Mouse (Mus musculus): Measurements from ENCODE around the gene Myh7b.
"Not testable (repeated sequence)": the region's sequence is repeated elsewhere in the genome, so short reads cannot be mapped to it uniquely, and the experiment has no call there.

The Myh7b gene

DNA sequence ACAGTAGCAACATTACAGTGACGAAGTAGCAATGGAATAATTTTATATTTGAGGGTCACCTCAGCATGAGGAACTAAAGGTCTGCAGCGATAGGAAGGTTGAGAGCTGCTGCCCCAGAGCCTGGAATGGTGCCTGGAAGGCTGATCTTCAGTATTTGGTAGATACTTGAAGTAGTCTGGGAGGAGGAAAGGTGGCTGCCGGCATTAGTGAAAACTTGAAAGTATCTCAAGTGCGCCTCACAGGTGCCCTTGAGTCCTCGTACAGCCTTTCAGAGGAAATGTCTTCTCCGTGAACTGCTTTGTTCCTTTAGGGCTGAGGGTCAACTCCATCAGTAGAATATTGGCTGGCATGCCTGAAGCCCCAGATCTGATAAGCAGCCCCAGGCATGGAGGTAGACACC lies 15.5 kb upstream of the Myh7b start:
- in situ Hi-C loops (cut with MboI, MseI): no loop called here

DNA sequence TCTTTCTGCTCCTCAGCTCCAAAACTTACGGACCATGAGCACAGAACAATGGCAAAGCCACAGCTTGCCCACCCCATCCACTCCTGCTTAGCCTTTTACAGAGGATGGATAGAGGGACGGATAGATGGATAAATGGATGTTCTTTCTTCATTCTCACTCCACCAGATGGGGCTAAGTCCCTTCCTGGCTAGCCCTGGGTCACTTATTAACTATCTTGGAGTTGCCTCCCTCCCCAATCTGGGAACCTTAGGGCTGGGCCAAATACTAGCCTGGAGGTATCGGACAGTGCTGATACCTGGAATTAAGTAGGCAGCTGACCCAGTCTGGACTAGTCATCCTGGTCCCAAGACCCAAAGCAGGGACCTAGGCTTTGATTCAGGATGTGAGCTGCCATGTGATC lies 7.3 kb upstream of the Myh7b start:
- in situ Hi-C loops (cut with MboI, MseI): no loop called here

DNA sequence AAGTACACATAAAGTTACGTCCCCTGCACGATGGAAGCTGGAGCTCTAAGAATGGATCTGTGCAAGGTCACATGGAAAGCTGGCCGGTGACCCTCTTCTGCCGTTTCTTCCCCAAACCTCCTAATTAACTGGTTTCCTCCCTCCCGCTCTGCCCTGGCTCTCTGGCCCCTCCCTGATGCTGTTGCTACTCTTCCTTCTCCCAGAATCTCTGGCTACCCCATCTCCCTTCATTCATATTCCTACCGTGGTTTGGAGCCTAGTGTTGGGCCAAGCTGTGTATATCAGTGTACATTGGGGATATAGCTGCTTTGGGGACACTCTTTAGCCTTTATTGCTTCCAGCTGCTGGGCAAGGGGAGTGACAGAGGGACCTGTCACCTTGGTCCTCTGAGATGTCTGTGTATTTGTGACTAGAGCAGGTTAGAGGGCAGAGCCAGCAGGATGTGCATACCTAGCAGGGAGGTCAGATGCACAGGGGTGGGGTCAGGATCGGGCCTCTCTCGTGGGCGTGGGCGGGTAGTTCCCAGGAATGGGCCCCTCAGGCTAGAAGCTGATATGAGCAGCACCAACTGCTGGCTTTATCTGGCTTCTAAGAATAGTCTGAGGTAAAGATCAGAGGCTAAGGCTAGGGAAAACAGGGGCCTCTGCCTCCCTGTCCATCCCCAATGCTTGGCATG lies 6.3 kb upstream of the Myh7b start:
- in situ Hi-C loops (cut with MboI, MseI): no loop called here

DNA sequence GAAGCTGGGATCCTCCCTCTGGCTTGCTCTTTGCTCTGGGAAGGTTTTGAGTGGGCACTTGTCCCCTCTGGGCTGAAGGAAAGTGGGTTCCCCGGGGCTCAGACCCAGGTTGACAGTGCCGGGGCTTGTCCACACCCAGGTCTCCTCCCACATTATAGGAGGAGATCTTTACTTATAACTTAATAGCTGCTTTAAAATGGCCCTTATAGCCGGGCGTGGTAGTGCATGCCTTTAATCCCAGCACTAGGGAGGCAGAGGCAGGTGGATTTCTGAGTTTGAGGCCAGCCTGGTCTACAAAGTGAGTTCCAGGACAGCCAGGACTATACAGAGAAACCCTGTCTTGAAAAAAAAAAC lies 5.8 kb upstream of the Myh7b start:
- in situ Hi-C loops (cut with MboI, MseI): not testable (repeated sequence)

DNA sequence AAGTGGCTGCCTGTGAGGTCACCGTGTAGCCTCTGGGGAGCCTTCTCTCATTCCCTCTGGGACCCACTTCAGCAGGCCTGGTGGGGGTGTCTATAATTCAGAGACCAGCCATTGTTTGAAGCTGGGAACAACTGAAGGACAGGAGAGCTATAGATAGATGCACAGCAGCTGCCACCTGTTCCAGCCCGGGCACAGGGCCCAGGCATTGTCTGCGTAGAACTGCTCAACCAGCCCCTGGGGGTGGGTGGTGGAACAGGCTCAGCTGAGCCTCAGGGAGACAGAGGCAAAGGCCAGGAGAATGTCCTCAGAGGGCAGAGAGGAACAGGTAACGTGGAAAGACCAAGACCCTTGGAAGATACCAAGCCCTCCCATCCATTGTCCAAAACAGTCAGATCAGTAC lies 4.7 kb upstream of the Myh7b start:
- in situ Hi-C loops (cut with MboI, MseI): no loop called here

DNA sequence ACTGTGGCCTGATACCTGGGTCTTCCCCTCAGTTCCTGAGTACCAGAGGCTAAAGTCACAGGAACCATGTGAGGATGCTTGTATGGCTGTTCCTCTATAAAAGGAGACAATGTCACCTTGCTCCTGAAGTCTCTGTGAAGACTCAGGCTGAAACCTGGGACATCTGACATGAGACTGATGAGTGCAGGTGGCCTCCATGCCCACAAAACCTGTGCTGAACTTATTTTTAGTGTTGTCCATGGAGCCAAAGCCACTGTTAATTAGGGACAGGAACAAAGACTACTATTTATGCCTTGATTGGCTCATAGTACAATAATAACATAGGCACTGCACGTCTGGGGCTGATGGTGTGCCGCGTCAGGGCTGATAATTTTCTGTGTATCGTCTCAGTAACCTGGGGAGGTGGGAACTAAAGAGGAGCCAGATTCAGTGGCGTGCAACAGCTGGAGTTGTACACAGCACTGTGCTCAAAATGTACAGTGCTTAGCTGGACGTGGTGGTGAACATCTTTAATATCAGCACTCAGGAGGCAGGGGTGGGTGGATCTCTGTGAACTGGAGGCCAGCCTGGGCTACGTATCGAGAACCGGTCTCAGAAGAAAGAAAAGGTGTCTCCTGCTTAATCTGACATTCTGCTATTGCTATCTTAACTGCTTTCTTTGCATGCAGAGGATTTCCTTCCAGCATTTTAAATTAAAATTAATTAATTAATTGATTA lies 980 bp downstream of the Myh7b start:
- in situ Hi-C loops (cut with MboI, MseI): no loop called here

DNA sequence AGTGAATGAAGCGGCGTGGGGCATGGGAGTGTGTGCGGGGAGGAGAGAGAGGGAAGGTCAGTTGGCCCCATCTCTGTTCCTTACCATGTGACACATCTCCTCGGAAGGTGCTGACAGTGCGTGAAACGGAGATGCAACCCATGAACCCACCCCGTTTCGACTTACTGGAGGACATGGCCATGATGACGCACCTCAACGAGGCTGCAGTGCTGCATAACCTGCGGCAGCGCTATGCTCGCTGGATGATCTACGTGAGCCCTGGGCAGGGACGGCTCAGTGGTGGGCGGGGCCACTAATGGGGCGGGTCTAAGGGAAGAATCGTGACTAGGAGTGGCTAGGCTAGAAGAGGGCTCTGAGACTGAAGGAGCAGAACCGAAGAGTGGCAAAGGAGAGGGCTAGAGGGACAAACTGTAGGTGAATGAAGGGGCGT lies 2.3 kb downstream of the Myh7b start:
- in situ Hi-C loops (cut with MboI, MseI): no loop called here

DNA sequence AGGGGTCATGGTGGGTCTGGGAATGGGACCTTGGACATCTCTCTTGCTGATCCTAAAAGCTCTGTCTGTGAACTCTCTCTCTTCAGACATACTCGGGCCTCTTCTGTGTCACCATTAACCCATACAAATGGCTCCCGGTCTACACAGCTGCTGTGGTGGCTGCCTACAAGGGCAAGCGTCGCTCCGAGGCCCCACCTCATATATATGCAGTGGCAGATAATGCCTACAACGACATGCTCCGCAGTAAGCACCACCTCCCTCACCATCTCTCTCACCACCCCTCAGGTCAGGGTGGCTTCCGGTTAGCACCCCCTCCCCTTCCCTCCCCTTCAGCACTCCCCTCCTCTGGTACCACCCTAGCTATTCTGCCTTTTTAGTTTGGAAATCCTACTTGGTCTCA lies 2.9 kb downstream of the Myh7b start:
- in situ Hi-C loops (cut with MboI, MseI): no loop called here

DNA sequence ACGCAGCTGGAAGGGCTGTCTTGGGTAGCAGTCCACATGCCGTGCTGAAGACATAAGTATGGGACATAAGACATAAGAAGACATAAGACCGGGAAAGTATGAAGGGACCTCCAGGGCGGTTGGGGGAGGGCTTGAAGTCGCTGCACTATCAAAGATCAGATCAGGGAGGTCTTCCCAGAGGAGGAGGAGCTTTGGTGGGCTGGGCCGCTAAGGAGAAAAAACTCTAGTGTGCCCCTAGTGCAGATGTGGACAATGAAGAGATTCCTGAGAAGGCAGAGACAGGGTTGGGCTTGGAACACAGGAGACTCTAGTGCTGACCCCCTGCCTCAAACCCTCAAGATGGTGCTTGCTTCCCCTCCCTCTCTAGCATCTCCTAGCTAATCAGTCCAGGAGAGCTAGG lies 6.0 kb downstream of the Myh7b start:
- in situ Hi-C loops (cut with MboI, MseI): loop anchor here in 1 of 2 experiments (5.0 kb wide), 1 partner anchor 105 kb away; no protein-coding TSS in a partner anchor

DNA sequence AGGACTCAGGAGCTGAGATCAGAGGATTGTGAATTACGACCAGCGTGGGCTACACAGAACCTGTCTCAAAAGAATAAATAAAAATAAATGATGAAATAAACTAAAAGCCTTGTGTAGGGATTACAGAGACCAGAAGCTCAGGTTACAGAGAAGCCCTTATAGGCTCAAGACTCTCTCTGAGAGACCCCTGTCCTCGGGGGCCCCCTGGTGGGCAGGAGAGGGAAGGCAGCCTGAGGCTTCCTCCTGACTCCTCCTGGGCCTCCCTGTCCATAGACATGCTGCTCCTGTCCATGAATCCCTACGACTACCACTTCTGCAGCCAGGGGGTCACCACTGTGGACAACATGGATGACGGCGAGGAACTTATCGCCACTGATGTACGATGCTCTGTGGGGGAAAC lies 8.8 kb downstream of the Myh7b start:
- in situ Hi-C loops (cut with MboI, MseI): loop anchor here in 1 of 2 experiments (5.0 kb wide), 1 partner anchor 108 kb away; no protein-coding TSS in a partner anchor

DNA sequence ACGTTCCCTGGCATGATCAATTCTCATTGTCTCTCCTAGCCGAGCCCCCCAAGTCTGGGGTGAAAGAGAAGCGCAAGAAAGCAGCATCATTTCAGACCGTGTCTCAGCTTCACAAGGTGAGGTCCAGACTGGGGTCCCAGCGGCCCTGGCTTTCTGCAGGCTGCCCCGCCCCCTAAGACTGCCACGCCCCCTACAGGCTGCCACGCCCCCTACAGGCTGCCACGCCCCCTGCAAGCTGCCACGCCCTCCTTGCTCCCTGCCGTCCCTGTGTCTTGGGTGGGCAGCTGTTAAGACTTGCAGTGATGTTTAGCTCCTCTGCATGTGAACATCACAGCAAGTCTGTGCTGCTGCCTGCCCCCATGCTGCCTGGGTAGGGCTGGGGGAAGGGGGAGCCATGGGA lies 11.6 kb downstream of the Myh7b start:
- in situ Hi-C loops (cut with MboI, MseI): no loop called here

DNA sequence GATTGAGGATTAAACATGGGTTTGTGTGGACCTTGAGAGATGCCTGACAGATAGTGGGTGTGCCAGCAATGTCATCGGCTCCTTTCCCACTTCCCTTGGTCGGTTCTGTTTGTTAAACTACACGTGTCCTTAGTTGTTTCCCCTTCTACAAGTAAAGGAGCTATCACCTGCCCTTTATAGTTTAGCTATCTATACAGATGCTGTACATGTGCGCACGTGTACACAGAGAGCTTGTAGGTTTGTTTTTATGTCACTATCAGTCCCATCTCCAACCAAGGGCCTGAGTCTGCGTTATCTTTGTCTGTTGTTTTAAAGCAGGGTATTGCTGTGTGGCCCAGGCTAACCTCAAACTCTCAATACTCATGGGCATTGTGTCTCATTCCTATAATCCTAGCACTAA lies 13.0 kb downstream of the Myh7b start:
- in situ Hi-C loops (cut with MboI, MseI): no loop called here

DNA sequence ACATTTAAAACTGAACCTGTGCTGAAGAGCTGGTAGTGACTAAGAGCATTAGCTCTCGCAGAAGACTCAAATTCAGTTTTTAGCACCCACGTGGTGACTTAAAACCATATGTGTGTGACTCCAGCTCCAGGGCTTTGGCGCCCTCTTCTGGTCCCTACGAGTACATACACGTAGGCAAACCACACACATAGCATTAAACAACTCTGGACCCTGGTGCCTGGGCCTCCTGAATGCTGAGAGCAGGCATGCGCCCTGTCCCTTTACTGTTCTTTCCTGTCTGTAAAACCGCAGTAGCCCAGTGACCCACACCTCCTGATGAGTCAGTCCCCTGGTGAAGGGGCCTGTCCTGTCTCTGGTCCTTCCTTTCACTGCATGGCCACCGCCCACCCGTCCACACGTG lies 13.7 kb downstream of the Myh7b start:
- in situ Hi-C loops (cut with MboI, MseI): loop anchor here in 1 of 2 experiments (5.0 kb wide), 1 partner anchor 112 kb away; no protein-coding TSS in a partner anchor

DNA sequence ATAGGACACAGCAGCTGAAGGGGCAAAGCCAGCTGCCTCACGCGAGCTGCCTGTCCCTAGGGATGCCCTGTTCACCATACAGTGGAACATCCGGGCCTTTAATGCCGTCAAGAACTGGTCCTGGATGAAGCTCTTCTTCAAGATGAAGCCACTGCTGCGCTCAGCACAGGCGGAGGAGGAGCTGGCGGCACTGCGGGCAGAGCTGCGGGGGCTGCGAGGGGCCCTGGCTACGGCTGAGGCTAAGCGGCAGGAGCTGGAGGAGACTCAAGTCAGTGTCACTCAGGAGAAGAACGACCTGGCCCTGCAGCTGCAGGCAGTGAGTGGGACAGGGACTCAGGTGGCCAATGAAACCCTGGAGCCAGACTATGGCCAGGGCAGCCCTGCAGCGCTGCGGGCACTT lies 15.3 kb downstream of the Myh7b start:
- in situ Hi-C loops (cut with MboI, MseI): loop anchor here in 1 of 2 experiments (5.0 kb wide), 1 partner anchor 114 kb away; no protein-coding TSS in a partner anchor

DNA sequence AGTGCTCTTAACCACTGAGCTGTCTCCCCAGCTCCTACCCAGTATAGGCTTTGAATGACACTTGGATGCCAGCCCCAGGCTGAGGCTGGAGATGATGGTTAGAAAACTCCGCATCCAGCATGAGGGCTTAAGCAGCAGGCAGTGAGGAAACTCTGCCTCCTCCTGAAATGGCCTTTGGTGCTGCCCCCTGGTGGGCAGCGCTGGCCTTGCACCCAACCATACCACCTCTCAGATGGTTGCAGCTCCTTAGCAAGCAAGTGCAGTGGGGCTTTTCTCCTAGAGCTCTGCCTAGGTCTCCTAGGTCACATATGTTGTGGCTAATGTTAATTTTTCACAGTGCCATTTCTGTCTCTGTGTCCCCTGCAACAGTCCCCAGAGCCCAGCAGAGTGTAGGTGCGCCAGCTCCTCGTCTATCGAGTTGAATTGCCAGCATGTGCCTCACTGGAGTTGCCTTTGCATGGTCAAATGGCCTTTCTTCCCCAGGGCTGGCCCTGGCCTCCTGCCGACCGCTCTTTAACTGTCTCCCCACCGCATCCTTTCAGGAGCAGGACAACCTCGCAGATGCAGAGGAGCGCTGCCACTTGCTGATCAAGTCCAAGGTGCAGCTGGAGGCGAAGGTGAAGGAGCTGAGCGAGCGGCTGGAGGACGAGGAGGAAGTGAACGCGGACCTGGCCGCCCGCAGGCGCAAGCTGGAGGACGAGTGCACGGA lies 16.2 kb downstream of the Myh7b start:
- in situ Hi-C loops (cut with MboI, MseI): loop anchor here in 1 of 2 experiments (5.0 kb wide), 1 partner anchor 115 kb away; no protein-coding TSS in a partner anchor

DNA sequence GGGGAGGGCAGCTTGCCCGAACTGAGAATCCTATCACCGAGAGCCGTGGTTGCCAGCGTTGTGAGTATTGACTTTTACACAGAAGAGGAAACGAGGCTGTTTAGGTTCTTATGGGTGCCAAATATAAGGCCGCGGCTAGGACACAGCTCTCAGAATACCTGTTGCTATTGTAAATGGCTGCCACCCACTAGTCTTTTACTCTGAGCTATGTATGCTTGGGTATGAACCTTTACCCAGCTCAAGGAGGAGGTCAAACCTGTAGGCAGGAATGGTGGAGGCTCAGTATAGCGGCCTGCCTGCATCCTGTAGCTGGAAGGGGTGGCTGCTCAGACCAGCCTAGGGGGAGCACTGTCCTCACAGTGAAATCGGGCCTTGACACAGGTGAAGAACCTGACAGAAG lies 17.1 kb downstream of the Myh7b start:
- in situ Hi-C loops (cut with MboI, MseI): loop anchor here in 1 of 2 experiments (5.0 kb wide), 1 partner anchor 116 kb away; no protein-coding TSS in a partner anchor

DNA sequence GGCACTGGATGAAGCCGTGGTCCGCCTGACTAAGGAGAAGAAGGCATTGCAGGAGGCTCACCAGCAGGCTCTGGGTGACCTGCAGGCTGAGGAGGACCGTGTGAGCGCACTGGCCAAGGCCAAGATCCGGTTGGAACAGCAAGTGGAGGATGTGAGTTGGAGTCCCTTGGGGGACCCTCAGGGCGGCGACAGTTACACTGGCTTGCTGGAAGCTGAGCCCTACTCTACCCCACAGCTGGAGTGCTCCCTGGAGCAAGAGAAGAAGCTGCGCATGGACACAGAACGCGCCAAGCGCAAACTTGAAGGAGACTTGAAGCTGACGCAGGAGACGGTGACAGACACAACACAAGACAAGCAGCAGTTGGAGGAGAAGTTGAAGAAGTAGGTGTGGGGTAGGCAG lies 17.5 kb downstream of the Myh7b start:
- in situ Hi-C loops (cut with MboI, MseI): loop anchor here in 1 of 2 experiments (5.0 kb wide), 1 partner anchor 116 kb away; no protein-coding TSS in a partner anchor

DNA sequence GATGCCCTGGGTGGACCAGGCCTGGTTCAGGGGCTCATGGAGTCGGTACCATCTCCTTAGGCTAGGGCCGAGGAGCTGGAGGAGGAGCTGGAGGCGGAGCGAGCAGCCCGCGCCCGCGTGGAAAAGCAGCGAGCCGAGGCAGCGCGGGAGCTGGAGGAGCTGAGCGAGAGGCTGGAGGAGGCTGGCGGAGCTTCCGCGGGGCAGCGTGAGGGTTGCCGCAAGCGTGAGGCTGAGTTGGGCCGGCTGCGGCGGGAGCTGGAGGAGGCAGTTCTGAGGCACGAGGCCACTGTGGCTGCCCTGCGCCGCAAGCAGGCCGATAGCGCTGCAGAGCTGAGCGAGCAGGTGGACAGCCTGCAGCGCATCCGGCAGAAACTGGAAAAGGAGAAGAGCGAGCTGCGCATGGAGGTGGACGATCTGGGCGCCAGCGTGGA lies 18.2 kb downstream of the Myh7b start:
- in situ Hi-C loops (cut with MboI, MseI): loop anchor here in 1 of 2 experiments (5.0 kb wide), 1 partner anchor 117 kb away; no protein-coding TSS in a partner anchor

DNA sequence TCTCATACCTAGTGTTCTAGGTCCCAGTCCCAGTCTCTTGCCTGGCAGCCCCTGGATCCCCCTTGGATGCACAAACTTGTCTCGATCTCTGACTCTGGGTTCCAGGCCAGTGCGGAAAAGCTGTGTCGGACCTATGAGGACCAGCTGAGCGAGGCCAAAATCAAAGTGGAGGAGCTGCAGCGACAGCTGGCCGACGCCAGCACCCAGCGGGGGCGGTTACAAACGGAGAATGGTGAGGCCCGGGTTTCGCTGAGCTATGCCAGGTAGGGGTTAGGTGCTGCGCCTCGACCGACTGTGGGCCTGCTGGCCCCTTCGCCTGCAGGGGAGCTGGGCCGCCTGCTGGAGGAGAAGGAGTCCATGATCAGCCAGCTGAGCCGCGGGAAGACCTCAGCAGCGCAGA lies 19.1 kb downstream of the Myh7b start:
- in situ Hi-C loops (cut with MboI, MseI): no loop called here

DNA sequence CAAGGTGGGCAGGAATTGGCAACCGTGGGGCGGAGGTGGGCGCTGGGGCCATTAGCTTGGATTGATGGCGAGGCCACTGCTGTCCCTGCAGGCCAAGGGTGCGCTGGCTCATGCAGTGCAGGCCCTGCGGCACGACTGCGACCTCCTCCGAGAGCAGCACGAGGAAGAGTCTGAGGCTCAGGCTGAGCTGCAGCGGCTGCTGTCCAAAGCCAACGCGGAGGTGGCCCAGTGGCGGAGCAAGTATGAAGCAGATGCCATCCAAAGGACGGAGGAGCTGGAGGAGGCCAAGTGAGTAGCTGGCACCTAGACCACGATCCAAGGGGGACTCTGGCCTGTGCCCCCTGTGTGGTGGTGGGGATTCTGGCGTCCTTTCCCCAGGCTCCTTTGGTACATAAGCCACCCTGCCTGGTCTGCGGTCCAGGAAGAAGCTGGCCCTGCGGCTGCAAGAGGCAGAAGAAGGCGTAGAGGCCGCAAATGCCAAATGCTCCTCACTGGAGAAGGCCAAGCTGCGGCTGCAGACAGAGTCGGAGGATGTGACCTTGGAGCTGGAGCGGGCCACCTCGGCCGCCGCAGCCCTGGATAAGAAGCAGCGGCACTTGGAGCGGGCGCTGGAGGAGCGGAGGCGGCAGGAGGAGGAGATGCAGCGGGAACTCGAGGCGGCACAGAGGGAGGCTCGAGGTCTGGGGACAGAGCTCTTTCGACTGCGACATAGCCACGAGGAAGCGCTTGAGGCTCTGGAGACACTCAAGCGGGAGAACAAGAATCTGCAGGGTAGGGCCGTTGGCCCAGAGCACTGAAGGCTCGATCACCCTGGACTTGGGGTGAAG lies 19.8 kb downstream of the Myh7b start:
- in situ Hi-C loops (cut with MboI, MseI): no loop called here
